Mouse (Mus musculus) CH12.LX (cell line): ENCODE results near the gene Rbm6.

Experiments
- BHLHE40 ChIP-seq: IDR thresholded peaks from 2 replicates; pipeline ENCODE4 v1.6.1; 2011; ENCODE audit warnings: mild to moderate bottlenecking, low read depth, low read length, improper control_type of control experiment
- CTCF ChIP-seq, 2 experiments: IDR thresholded peaks in 1 of 2; conservative IDR thresholded peaks in 1 of 2; 2 replicates each; pipeline ENCODE4 v1.5.1; 2011 to 2012; ENCODE audit warnings: low read depth in 2 of 2, low read length in 2 of 2, improper control_type of control experiment in 1 of 2, inconsistent platforms in 1 of 2, mild to moderate bottlenecking in 1 of 2, moderate library complexity in 1 of 2
- EP300 ChIP-seq: IDR thresholded peaks from 2 replicates; pipeline ENCODE4 v1.6.1; 2011; ENCODE audit warnings: low read length, improper control_type of control experiment
- ZC3H11A ChIP-seq: IDR thresholded peaks from 2 replicates; pipeline ENCODE4 v1.6.1; 2012; ENCODE audit warnings: low read depth, mild to moderate bottlenecking, inconsistent platforms, low read length, improper control_type of control experiment

GRCm38 (mm10) chr9:107770037-107770373 is 103.0 kb downstream of the Rbm6 start:
- TF ChIP-seq EP300, result no peak
- TF ChIP-seq ZC3H11A, result no peak
- no peak for TF ChIP-seq CTCF (conservative IDR thresholded peaks at IDR 0.05 in 1 of 2, IDR thresholded peaks at IDR 0.05 in 1 of 2; ENCODE audit: low read depth in 2 of 2, low read length in 2 of 2)
- TF ChIP-seq BHLHE40, result no peak
